Mouse (Mus musculus) intestine, postnatal 0 days (tissue): ENCODE data around the gene Tnfrsf18. TPM values are rescaled to one million over a fixed set of nuclear protein-coding genes. Genes with fewer than 3 reads are reported as not detected.

ENCODE experiments used
- ATAC-seq: fragments of 200-750 bp; cut with Nextera tagmentation; 2 replicates; pipeline ENCODE4 v1.8.0; 2017; ENCODE audit warnings: mild to moderate bottlenecking, moderate TSS enrichment, moderate library complexity
- H3K27ac ChIP-seq: fragments of 300-500 bp; sonication (generic); 2 replicates; pipeline ENCODE4 v1.5.1; 2014; ENCODE audit warnings: mild to moderate bottlenecking, low read depth, low read length, moderate library complexity
- H3K27me3 ChIP-seq: fragments of 300-500 bp; sonication (generic); replicated peaks from 2 replicates; pipeline ENCODE4 v1.6.1; 2014; ENCODE audit warnings: low read length, mixed read lengths; ENCODE audit not compliant: control insufficient read depth, insufficient read depth
- H3K36me3 ChIP-seq: fragments of 300-500 bp; sonication (generic); 2 replicates; pipeline ENCODE4 v1.6.1; 2014; ENCODE audit warnings: mild to moderate bottlenecking, moderate library complexity; ENCODE audit not compliant: control insufficient read depth, insufficient read depth
- H3K4me1 ChIP-seq: fragments of 300-500 bp; sonication (generic); replicated peaks from 2 replicates; pipeline ENCODE4 v1.6.1; 2014; ENCODE audit warnings: antibody characterized with exemption, low read length, mixed read lengths; ENCODE audit not compliant: control insufficient read depth, insufficient read depth
- H3K4me2 ChIP-seq: fragments of 300-500 bp; sonication (generic); replicated peaks from 2 replicates; pipeline ENCODE4 v1.6.1; 2014; ENCODE audit warnings: low read depth, mild to moderate bottlenecking, moderate library complexity
- H3K4me3 ChIP-seq: fragments of 300-500 bp; sonication (generic); 2 replicates; pipeline ENCODE4 v1.5.1; 2014; ENCODE audit warnings: low read depth, low read length
- H3K9ac ChIP-seq: fragments of 300-500 bp; sonication (generic); 2 replicates; pipeline ENCODE4 v1.6.1; 2014; ENCODE audit warnings: mild to moderate bottlenecking, low read depth, low read length
- H3K9me3 ChIP-seq: fragments of 300-500 bp; sonication (generic); 2 replicates; pipeline ENCODE4 v1.6.1; 2016; ENCODE audit warnings: mixed run types; ENCODE audit not compliant: control insufficient read depth
- CTCF ChIP-seq: sonication (generic); IDR thresholded peaks from 2 replicates; pipeline ENCODE4 v1.5.1; 2016; ENCODE audit warnings: low read depth, mild to moderate bottlenecking, control low read depth, antibody characterized with exemption, moderate library complexity
- WGBS: fragments of 180-500 bp; shearing (Covaris S2); extraction: QIAGEN DNeasy Blood & Tissue Kit; methylation state at CpG from one replicate; pipeline ENCODE4 v1.1.7; 2014; 5-methylcytosine and 5-hydroxymethylcytosine counted together
- polyA plus RNA-seq: library from polyadenylated mRNA; unstranded; fragments of >200 nt; fragmentation: Nextera tagmentation; extraction: Ambion mirVana; gene quantifications from 2 replicates; pipeline ENCODE4 v1.2.1, GENCODE M21; 2015

The Tnfrsf18 gene
- polyA plus RNA-seq, 1 experiment from 2014 or later, result 0.56 TPM

DNA sequence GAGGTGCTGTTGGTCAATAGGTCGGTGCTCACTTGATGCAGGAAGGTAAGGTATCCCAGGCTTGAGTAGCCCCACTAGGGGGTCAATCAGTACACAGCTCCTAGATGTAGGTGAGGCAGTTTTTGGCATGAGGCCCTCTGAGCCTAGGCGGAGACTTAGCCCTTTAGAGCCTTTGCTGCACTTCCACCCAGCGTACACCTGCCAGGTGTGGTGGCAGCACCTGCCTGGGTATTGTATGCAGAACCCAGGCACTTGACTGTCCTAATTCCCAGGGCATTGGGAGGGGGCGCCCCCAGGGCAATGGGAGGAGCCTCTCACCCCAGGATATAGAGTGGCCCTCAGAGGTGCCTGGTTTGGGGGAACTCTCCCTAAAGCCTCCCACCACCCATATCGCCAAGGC, 29.2 kb downstream of the Tnfrsf18 start:
- WGBS, result 40% methylated on average over 5 of the region's 5 CpGs
- ATAC-seq, result peak; percentile 9; the same call in 1 of the 2 replicates
- peaks cover 11% of the 10 kb centered on the region; the same call in 1 of the 2 replicates for H3K4me1 ChIP-seq
- TF ChIP-seq CTCF, result peak; percentile 52
- H3K4me2 ChIP-seq, result peak overlapping the region; percentile 68
- H3K36me3 ChIP-seq, result no peaks in the 10 kb centered on the region
- H3K4me3 ChIP-seq, result peak overlapping the region; percentile 45; the same call in 1 of the 2 replicates
- no peaks in the 10 kb centered on the region for H3K9me3 ChIP-seq
- peak overlapping the region; percentile 90 for H3K27ac ChIP-seq
- H3K27me3 ChIP-seq, result no peaks in the 10 kb centered on the region
- no peak overlapping the region; the same call in 1 of the 2 replicates for H3K9ac ChIP-seq

DNA sequence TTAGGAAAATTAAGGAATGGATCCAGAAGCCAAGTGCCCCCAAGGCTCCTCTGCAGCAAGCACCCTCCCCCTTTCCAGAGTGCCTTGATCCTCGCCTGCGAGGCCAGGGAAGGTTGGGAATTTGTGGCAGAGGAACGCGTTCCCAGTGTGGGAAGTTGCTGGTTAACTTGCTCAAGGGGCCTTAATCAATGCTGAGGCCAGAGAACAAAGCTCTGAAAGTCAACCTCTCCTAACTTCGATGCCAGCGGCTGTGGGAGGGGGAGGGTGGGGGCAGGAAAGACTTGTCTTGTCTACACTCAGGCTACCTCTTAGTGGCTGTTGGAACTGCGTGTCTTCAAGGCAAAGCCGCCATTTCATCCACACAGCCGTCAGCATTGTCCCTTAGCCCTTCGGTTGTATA, 31.7 kb downstream of the Tnfrsf18 start:
- no peaks in the 10 kb centered on the region for H3K9me3 ChIP-seq
- peaks cover 10% of the 10 kb centered on the region; the same call in 1 of the 2 replicates for H3K4me1 ChIP-seq
- TF ChIP-seq CTCF, result no peak
- peak overlapping the region; percentile 78 for H3K9ac ChIP-seq
- peak overlapping the region; percentile 95 for H3K27ac ChIP-seq
- WGBS, result 26% methylated on average over 10 of the region's 10 CpGs
- peak overlapping the region; percentile 68 for H3K4me2 ChIP-seq
- no peaks in the 10 kb centered on the region for H3K27me3 ChIP-seq
- H3K36me3 ChIP-seq, result no peaks in the 10 kb centered on the region
- peak overlapping the region; percentile 45 for H3K4me3 ChIP-seq
- no peak for ATAC-seq

DNA sequence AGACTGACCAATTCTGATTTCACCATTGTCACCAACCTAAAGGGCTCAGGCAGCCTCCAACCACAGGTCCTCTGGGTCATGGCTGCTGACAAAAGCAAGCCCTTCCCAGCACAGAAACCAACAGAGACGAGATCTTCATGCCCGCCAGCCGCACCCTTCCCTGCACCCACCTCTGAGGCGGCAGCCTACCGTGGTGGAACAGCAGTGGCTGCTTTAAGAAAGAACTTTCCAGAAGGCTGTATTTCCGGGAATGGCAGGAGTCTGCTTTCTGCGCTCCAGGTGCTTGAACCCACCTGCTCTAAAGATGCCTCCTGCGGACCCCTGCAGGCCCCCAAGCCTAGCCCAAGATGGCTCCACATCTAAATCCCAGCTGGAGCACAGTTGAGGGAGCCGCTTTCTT, 32.9 kb downstream of the Tnfrsf18 start:
- Histone ChIP-seq H3K36me3 (no peaks in the 10 kb centered on the region), H3K9ac (peak overlapping the region; percentile 78), H3K4me2 (peak overlapping the region; percentile 68), H3K27ac (peak overlapping the region; percentile 95), H3K4me3 (peak overlapping the region; percentile 45), H3K9me3 (no peaks in the 10 kb centered on the region), H3K4me1 (0 out of 2 replicates have a peak, but pooled peaks cover 1% of the 10 kb centered on the region), H3K27me3 (no peaks in the 10 kb centered on the region)
- ATAC-seq, result no peak
- TF ChIP-seq CTCF, result no peak
- WGBS, result 32% methylated on average over 9 of the region's 9 CpGs

DNA sequence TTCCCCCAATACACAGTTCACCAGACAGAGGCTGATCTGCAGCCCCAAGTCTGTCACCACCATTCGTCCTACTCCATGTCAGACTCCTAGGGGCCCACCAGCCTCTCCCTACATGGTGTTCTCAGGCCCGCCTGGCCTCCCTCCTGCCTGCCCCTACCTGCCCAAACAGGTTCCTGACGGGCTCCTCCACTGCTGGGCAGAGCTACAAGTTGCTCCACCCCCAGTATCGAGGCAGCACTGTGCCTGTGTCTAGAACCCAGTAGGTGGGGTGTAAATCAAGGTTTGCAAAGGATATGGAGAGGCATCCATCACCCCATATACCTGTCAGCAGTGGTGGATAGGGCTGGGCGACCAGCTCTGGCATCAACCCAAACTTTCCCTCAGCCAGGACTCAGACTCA, 33.3 kb downstream of the Tnfrsf18 start, which contains the start of gene Ttll10:
TSS of gene Ttll10 (minus strand) at position 154 of the 400 bp plus-strand sequence.
- WGBS, result 10% methylated on average over 5 of the region's 5 CpGs
- Histone ChIP-seq H3K36me3 (no peaks in the 10 kb centered on the region), H3K27me3 (no peaks in the 10 kb centered on the region), H3K4me3 (peak within 1 kb of the TSS; percentile 45), H3K4me1 (no peaks in the 10 kb centered on the region), H3K9ac (peak within 1 kb of the TSS; percentile 78), H3K9me3 (no peaks in the 10 kb centered on the region), H3K4me2 (peak within 1 kb of the TSS; percentile 68), H3K27ac (peak within 1 kb of the TSS; percentile 95)
- peak; percentile 80 for ATAC-seq
- TF ChIP-seq CTCF, result peak; percentile 26

DNA sequence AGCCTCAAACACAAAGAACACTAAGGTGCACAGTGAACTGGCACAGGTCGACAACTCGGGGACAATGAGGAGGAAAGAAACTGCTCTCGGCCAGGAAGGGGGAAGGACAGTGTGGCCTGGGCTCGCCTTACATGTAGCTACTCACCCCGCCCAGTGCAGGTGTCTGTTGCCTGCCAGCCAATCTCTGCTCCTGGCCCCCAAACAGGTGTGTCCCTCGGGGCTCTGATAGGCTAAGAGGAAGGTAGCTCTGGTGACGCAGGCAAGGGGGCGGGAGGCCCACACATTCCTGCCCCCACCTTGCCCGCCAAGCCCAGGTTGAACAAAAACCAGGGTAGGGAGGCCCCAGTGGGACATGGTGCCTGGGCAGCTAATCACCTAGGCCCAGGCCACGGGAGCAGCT, 33.7 kb downstream of the Tnfrsf18 start:
- 15% methylated on average over 10 of the region's 10 CpGs for WGBS
- H3K27ac ChIP-seq, result peak overlapping the region; percentile 95
- no peak for TF ChIP-seq CTCF
- H3K4me1 ChIP-seq, result no peaks in the 10 kb centered on the region
- no peaks in the 10 kb centered on the region for H3K36me3 ChIP-seq
- no peaks in the 10 kb centered on the region for H3K9me3 ChIP-seq
- H3K27me3 ChIP-seq, result no peaks in the 10 kb centered on the region
- H3K9ac ChIP-seq, result peak overlapping the region; percentile 78
- H3K4me3 ChIP-seq, result peak overlapping the region; percentile 45
- H3K4me2 ChIP-seq, result peak overlapping the region; percentile 68
- ATAC-seq, result peak; percentile 97

DNA sequence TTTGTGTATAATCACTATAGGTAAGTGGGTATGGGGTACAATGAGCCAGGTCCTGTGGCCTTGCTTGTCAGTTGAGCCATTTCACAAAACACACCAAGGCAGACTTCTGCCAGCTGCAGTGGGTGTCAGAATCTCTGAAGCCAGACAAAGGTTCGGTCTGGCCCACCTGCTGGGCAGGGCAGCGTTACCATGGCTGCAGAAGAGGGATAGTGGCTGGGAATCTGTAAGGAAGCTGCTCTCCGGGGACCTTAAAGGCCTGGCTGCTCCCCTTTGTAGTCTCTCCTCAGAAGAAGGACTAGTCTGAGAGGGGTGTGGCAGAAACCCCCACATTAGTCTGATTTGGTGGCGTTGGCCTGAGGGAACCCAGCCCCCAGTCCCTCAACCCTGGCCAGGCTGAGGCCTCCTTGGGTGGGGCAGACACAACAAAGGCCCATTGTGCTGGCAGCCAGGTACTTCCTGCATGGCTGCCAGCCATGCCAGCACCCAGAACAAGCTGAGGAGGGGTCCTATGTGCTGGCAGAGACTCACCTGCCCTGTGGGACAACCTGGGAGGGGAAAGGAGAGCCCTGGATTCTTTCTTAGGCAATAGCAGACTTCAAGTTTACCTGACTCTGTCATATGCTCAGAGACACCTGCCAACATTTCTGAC, 38.0 kb downstream of the Tnfrsf18 start:
- TF ChIP-seq CTCF, result no peak
- H3K4me1 ChIP-seq, result no peaks in the 10 kb centered on the region
- H3K36me3 ChIP-seq, result no peaks in the 10 kb centered on the region
- H3K27me3 ChIP-seq, result no peaks in the 10 kb centered on the region
- peak overlapping the region; percentile 74 for H3K27ac ChIP-seq
- H3K4me3 ChIP-seq, result no peak overlapping the region
- ATAC-seq, result peak; percentile 20
- WGBS, result 8% methylated on average over 4 of the region's 4 CpGs
- 0 out of 2 replicates have a peak overlapping the region, but pooled peaks have one; percentile 17 for H3K9ac ChIP-seq
- H3K4me2 ChIP-seq, result no peak overlapping the region
- H3K9me3 ChIP-seq, result no peaks in the 10 kb centered on the region
